Mouse (Mus musculus): ENCODE data around the gene Flot1. TPM values are rescaled to one million over a fixed set of nuclear protein-coding genes. Genes with fewer than 3 reads are reported as not detected.
A peak's percentile ranks its signal among the peaks of the same experiment; 100 is the strongest.

Gene Flot1
- total and polyA plus RNA-seq, 3 experiments = 38.1 to 64.1 TPM; not detected in 1

GRCm38 (mm10) chr17:35838122-35838544 lies 15.1 kb downstream of the Flot1 start, which contains the start of gene Tubb5 (continued):
- TF ChIP-seq BHLHE40 (IDR thresholded peaks at IDR 0.05; ENCODE audit: borderline replicate concordance, low read depth, low read length) = no peak
- TF ChIP-seq SMC3 (IDR thresholded peaks at IDR 0.05; ENCODE audit: low read depth, low read length) = no peak
- TF ChIP-seq MAZ (IDR thresholded peaks at IDR 0.05; ENCODE audit: low read depth, low read length) = no peak
- peak; percentile 9; the same call in 1 of the 2 replicates for TF ChIP-seq GATA1 (IDR thresholded peaks at IDR 0.05; ENCODE audit: low read depth, low read length)
- TF ChIP-seq TCF12 (IDR thresholded peaks at IDR 0.05; ENCODE audit: low read depth, low read length) = no peak
- no peak for TF ChIP-seq NRF1 (IDR thresholded peaks at IDR 0.05; ENCODE audit: insufficient read depth, low read depth, low read length, poor library complexity, severe bottlenecking)
- peak; percentile 94 for TF ChIP-seq TBP (IDR thresholded peaks at IDR 0.05; ENCODE audit: low read depth, low read length)
- no peak for TF ChIP-seq MYC (IDR thresholded peaks at IDR 0.05; ENCODE audit: low read depth, low read length)
- no peak for TF ChIP-seq ELF1 (IDR thresholded peaks at IDR 0.05; ENCODE audit: low read depth, low read length)
- no peak for TF ChIP-seq RAD21 (IDR thresholded peaks at IDR 0.05; ENCODE audit: low read depth, low read length)
- no peak for TF ChIP-seq ZNF384 (IDR thresholded peaks at IDR 0.05; ENCODE audit: low read depth, low read length)
- no peak for TF ChIP-seq CHD2 (IDR thresholded peaks at IDR 0.05; ENCODE audit: low read length)
- TF ChIP-seq EP300 (IDR thresholded peaks at IDR 0.05; ENCODE audit: low read depth in 1 of 2, low read length in 2 of 2) = no peak
- no peak for TF ChIP-seq CHD1 (IDR thresholded peaks at IDR 0.05; ENCODE audit: low read depth, low read length)

GRCm38 (mm10) chr17:35838570-35838969 lies 15.5 kb downstream of the Flot1 start:
- Histone ChIP-seq H3K79me2 (ENCODE audit: control insufficient read depth, insufficient read depth, low read length, poor library complexity) (peaks cover 50% of the 10 kb centered on the region), H3K4me1 (ENCODE audit: control insufficient read depth in 1 of 2, insufficient read depth in 2 of 2, low read length in 2 of 2) (peaks cover 0 to 47% of the 10 kb centered on the region in 2 experiments; a peak in 3 of 4 replicates), H3K4me3 (ENCODE audit: control insufficient read depth in 1 of 2, insufficient read depth in 1 of 2, low read depth in 2 of 2, low read length in 2 of 2) (peak overlapping the region; percentile 69 to 80), H3K9me3 (replicated peaks; ENCODE audit: insufficient read depth, low read length) (no peaks in the 10 kb centered on the region), H3K27ac (ENCODE audit: control insufficient read depth, low read depth, low read length) (peak overlapping the region; percentile 85), H3K9ac (ENCODE audit: control insufficient read depth, low read depth, low read length, poor library complexity, severe bottlenecking) (peak overlapping the region; percentile 77), H3K27me3 (ENCODE audit: control insufficient read depth in 1 of 2, insufficient read depth in 2 of 2, low read length in 2 of 2) (no peaks in the 10 kb centered on the region), H3K36me3 (ENCODE audit: control insufficient read depth in 1 of 2, insufficient read depth in 2 of 2, low read length in 2 of 2) (peaks cover 11 to 49% of the 10 kb centered on the region in 2 experiments)
- no peak for DNase-seq (ENCODE audit: low read depth, low spot score)
- TF ChIP-seq EP300 (IDR thresholded peaks at IDR 0.05; ENCODE audit: low read depth in 1 of 2, low read length in 2 of 2) (no peak), JUND (IDR thresholded peaks at IDR 0.05; ENCODE audit: low read depth, low read length) (no peak), TCF12 (IDR thresholded peaks at IDR 0.05; ENCODE audit: low read depth, low read length) (no peak), GABPA (IDR thresholded peaks at IDR 0.05; ENCODE audit: low read depth, low read length) (no peak), POLR2AphosphoS2 (IDR thresholded peaks at IDR 0.05; ENCODE audit: low read length) (no peak), MXI1 (IDR thresholded peaks at IDR 0.05; ENCODE audit: low read depth, low read length) (no peak), E2F4 (IDR thresholded peaks at IDR 0.05; ENCODE audit: borderline replicate concordance, low read depth, low read length) (no peak), ETS1 (IDR thresholded peaks at IDR 0.05; ENCODE audit: low read depth, low read length) (no peak), CHD1 (IDR thresholded peaks at IDR 0.05; ENCODE audit: low read depth, low read length) (no peak), NRF1 (IDR thresholded peaks at IDR 0.05; ENCODE audit: insufficient read depth, low read depth, low read length, poor library complexity, severe bottlenecking) (no peak), MAFK (IDR thresholded peaks at IDR 0.05; ENCODE audit: borderline replicate concordance, low read depth, low read length) (no peak), TBP (IDR thresholded peaks at IDR 0.05; ENCODE audit: low read depth, low read length) (no peak), MAX (IDR thresholded peaks at IDR 0.05; ENCODE audit: low read length) (no peak), CTCF (IDR thresholded peaks at IDR 0.05 in 2 of 3, conservative IDR thresholded peaks at IDR 0.05 in 1 of 3; ENCODE audit: control insufficient read depth in 1 of 3, insufficient read depth in 1 of 3, low read depth in 2 of 3, low read length in 3 of 3, poor library complexity in 1 of 3, severe bottlenecking in 1 of 3) (no peak)
